Mouse (Mus musculus) right cerebral cortex, postnatal 36 days (tissue): ENCODE results near the gene Wdr83os.

Source experiments
- DNase-seq, 2 experiments: peaks; one replicate each; pipeline ENCODE4 v3.0.0; 2022; ENCODE audit warnings: low spot score in 2 of 2, mixed read lengths in 1 of 2

The Wdr83os gene

DNA sequence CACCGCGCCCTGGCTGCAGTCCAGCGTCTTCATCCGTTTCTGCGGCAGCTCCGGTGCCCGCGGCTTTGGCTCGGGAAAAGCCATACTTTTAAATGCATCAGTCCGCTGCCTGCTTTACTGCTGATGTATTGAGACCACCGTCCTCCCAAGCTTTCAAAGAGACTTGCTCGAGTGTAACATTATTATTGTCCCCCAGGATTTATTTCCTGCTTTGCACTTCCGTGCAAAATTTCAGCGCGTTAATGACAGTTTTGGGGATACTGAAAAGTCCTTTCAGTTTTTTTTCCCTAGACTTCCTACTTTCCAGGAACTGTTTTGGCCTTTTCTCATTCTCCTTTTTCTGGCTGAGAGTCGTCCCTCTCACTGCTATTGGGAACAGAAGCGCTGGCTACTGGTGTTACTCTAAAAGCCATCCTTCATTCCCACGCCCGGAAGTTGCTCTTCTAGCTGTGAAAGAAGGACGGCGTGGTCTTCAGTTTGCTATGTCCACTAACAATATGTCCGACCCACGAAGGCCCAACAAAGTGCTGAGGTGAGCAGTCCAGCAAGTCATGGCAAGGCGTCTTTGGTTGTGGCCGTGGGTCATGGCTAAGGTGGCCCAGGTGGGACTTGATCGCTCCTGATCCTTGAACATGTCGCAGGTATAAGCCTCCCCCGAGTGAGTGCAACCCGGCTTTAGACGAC, at the start of gene Wdr83os:
Wdr83os (plus strand) TSS at position 209 of the 684 bp plus-strand sequence.
- no peak for DNase-seq

DNA sequence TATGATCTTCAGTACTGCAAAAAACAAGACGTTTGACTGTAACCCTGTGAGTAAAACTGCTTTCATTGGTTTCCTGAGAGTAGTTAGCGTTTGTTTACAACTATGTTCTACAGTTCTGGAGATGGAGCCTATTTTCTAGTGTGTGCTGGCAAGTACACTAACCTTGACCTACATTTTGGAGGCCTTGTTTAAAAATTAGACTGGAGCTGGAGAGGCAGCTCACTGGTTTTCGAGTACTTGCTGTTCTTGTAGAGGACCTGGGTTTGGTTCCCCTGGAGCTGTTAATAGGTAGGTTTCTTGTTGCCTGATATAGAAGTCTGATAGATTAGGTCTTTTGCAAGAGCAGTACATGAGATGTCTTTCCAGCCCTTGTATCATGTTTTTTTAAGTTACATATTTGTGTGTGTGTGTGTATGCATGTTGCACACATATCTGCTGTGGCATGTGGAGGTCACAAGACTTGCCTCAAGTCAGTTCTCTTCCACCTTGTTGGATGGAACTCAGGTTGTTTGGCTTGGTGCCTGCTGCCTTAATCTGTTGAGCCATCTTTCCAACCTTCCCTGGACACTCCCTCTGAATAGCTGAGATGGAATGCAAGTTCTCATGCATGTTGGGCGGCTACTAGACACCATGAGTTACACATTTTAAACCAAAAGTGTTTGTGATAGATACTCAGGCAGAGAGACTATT, 47.8 kb upstream of the Wdr83os start:
- no peak for DNase-seq

DNA sequence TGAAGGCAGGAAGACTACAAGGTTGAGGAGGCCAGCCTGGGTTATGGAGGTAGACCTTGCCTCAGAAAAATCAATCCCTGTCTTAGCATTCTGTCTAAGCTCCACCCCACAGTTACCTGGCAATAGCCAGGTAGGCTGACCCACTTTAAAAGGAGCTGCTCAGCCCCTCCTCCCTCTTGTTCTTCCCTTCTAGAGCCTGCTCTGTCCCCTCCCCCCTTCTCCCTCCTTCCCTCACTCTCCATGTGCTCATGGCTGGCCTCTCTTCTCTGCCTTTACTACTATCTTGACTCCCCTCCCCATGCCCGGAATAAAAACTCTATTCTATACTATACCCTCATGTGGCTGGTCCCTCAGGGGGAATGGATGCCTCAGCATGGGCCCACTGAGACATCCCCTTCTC, 46.7 kb upstream of the Wdr83os start:
- no peak for DNase-seq

DNA sequence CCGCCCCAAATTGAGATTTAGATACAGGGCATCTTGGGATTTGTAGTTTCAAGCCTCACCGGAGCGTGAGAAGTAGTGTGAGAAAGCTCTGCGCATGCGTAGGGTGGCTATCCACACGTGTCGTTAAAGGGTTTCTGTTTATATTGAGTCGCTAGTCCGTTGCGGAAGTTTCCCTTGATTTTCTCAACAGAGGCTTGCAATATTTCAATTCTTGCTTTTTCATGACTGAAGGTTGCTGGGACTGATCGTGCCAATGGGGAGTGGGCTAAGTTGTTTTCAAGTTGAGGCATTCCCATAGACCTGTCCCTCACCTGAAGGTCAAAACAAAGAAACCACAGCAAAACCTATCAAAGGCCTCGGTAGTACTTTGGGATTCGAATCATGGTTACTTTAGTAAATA, 45.8 kb upstream of the Wdr83os start:
- peak in 1 of 2 experiments; percentile 37 for DNase-seq

DNA sequence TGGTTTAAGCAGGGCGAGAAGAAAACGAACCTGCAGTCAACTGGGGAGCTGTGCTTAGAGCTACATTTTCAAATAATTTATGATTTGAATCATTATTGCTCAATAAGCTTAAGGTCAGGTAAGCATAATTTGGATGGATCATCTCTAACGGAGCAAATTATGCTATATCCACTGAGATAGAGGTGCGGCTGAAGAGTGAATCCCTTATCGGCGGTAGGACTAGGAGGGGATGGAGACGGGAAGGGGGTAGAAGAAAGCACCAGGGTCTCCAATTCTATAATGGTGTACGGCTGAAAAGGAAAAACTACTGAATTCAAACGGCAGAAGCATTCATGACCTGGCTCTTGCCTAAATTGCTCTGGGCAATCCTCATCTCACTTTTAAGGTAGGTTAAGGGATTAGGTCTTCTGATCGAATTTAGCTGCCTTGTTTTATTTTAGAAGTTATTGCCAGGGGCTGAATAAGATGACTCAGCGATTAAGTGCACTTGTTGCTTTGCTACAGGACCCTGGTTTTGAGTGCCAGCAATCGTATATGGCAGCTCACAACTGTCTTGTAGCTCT, 45.3 kb upstream of the Wdr83os start:
- no peak for DNase-seq

DNA sequence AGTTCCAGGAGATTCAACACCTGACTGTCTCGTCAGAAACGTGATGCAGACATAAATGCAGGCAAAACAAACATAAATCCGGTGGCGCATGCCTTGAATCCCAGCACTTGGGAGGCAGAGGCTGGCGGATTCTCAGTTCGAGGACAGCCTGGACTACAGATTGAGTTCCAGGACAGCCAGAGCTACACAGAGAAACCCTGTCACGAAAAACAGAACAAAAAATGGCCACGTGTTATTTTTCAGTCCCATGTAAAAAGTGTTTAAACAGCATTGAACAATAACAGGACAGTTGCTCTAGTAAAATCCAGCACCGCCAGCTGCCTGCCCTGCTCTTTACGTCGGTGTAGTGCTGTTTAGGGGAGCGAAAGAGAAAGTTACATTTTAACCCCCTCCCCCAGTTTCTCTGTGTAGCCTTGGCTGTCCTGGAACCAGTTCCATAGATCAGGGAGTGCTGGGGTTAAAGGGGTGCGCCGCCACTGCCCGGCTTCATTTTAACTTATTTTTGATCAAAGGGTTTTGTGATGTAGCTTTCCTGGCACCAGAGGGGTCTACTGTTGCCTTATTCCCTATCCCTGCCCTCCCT, 44.7 kb upstream of the Wdr83os start:
- DNase-seq: no peak

DNA sequence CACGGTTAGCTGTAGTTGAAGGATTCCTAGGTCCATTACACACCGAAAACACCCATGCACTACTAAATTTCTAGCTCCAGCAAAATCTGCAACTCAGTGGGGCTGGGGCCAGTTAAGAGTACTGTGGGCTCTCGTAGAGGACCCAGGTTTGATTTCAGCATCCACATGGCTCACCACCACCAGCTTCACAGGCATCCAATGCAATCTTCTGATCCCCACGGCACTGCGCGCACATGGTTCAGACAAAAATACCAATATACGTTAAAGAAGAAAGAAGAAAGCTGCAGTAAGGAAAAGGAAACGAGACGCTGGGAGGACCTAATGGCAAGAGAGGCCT, 44.2 kb upstream of the Wdr83os start:
- DNase-seq: no peak

DNA sequence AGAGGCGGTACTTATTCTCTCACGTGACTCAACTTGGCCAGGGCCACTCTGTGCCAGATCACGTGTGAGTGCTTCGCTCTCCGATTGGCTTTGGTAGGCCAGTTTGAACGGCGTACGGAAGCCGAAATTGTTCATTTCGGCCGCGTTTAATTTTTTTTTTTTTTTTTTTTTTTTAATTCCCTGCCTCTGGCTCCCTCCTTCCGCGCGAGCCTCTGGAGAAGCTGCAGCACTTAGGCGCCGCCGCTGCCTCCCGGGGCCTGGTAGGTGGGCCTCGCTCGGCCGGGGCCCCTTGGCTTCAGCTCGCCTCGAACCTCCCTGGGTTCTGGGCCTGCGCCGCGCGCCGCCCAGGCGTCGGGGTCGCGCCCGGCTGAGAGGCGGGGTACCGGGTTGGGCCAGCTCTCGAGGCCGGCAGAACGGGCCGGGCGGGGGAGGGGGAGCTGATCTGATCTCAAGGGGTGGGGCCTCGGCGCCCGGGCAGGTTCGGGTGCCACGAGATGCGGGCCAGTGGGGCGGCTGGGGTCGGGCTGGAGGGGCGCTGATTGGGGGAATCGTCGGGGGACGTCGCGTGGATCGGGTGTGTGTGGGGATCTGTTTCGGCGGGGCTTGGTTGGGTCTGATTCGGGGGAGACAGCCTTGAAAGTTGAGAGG, 43.7 kb upstream of the Wdr83os start, which contains the start of gene Tnpo2:
Tnpo2 (plus strand) TSS at position 198 of the 648 bp plus-strand sequence.
- peak; percentile 87 to 94 for DNase-seq

DNA sequence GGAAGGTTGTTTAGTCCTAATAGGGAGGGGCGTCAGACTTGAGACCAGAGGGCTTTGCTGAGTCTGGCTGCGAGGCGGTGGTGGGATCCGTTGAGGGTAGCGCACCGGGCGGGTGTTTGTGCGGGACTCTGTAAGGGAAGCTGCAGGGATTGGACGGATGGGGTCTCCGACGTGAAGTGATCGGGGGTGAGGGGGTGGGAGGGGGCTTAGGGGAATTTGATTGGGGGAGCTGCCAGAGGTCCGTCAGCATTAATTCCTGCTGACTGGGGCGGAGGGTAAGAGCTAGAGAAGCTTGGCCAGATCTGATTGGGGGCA, 43.2 kb upstream of the Wdr83os start:
- DNase-seq: no peak

DNA sequence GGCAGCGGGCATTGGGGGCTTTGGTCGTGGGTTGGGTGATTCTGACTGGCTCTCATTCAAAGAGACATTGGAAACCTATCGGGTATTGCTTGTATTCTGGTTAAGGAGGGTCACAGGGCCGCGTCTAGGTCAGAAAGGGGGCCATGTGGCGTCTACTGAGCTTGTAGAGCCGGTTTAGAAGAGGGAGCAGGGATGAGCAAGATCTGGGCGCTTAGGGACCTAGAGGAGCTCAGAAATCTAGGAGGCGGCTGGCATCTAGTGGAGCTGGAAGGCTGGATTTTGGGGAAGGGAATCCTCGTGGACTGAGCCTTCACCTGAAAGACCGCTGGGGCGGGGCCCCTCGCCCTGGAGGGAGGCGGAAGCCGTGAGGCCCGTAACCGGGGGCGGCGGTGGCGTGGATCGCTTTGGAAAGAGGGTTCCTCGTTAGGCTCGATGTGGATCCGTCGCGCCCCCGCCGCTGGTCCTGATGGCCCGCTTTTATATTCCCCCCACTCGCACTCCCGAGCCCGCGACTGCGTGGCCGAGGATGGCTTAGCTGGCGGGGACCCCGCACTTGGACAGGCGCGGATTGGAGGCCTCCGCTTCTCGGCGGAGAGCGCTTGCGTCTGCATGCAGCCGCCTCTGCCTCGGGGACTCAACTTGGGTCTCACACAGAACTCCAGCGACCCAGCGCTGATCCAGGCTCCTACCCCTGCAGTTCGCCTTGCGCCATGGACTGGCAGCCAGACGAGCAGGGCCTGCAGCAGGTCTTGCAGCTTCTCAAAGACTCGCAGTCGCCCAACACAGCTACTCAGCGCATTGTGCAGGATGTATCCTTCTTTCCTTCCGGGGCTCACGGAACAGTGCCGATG, 42.6 kb upstream of the Wdr83os start:
- peak; percentile 53 to 59 for DNase-seq

DNA sequence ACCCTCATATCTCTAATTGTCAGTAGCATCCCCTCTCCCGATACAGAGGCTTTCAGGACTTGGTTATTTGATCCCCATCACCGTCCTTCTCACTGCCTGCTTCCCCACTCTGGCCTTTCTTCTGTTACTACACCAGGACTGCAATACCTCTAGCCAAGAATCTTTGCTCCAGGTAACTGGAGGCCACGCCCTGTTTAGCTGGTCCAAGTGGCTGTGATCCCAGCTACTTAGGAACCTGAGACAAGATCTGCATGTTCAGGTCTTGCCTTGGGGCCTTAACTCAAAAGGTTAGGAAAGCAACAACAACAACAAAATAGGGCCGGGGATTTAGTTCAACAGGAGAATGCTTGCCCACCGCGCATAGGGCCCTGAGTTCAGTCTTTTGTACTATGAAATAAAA, 36.9 kb upstream of the Wdr83os start:
- DNase-seq: no peak

DNA sequence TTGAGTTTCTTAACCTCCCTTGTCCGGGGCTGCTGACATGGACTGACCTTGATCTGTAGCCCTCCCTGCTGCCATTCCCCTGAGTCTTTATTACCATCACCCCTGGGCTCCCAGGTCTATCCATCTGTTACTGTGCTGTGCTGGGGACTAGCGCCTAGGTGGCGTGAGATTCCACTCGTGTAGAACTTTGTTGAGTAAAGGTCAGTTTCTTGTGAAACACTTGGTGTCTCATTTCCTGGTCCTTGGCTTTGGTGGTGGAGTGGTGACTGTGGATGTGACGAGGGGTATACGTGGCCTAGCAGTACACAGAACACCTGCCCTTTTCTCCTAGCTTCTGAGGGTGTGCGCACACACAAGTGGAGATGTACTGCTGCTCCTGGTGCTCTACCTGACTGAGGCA, 23.2 kb upstream of the Wdr83os start:
- no peak for DNase-seq

DNA sequence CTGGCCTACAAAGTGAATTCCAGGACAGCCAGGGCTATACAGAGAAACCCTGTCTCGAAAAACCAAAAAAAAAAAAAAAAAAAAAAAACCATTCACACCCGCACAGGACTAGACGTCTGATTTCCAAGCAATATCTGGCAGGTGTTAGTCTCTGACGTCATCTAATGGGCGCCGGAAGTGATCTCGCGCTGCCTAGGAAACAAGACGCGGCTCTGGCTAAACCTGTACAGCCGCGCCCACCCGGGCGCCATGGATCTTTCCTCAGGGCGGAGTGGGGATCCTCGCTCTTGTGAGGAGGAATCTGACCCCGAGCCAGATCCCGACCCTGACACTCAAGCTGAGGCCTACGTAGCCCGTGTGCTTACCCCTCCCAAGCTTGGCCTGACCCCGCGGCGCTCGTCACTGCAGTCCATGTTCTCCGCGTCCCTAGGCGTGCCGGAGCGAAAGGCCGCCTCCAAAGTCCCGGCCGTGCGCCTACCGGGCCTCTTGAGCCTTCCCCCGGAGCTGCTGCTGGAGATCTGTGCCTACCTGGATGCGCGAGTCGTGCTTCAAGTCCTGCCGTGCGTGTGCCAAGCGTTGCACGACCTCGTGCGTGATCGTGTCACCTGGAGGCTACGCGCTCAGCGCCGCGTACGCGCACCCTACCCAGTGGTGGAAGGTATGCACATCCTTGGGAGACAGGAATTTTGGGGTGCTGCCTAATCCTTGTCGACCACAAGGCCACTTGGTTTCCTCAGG, 20.5 kb upstream of the Wdr83os start, which contains the start of gene Fbxw9:
Fbxw9 (plus strand) TSS at position 177 of the 738 bp plus-strand sequence.
- DNase-seq: peak; percentile 92 to 93

DNA sequence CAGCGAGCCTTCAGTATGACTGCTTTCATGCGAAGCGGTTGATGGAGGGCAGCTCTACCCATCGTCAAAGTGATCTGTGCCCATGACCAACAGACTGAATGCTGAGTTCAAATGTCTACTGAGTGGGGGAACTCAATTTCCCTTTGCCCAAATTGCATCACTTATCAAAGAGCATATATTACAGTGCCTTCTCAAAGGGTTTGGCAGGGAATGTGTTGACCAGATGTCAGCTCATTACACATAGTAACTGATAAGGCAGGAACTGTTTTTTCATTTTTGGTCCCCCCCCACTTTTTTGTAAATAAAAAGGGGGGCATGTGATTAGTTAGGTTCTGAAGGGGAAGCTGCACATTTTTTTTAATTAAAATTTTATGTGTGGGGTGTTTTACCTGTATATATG, 17.9 kb upstream of the Wdr83os start:
- DNase-seq: no peak

DNA sequence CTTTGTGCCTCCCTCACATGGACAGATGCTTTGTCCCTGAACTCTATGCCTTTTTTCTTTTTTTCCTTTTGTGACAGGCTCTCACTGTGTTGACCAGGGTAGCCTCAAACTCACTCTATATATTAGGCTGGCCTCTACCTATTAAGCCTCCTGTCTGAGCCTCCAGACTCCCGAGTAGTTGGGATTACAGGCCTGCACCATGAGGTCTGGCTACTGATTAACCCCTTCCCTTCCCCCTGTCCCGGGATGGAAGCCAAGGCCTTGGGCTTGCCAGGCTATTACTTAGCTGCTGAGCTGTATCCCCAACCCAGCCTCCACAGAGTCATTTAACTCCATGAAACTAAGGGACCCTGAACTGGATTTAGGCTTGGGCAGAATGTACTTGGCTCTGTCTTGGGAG, 15.3 kb upstream of the Wdr83os start:
- DNase-seq: no peak

DNA sequence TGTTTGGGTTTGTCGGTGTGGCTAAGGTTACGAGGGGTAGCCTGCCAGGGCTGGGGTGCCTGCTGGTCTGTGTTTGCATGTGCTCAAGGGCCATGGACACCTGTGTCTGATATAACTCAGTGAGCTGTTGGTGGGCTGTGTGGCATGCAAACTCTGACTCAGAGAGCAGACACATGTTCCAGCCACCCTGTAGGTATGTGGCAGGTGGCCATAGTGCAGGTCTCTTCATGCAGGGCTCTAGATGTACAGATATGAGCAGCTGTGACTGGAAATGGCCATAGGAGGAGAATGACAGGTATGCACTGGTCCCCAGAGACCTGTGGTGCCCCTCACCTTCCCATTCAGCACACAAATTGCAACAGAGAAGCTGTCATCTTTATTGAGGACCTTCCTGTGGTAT, 13.4 kb upstream of the Wdr83os start:
- no peak for DNase-seq

DNA sequence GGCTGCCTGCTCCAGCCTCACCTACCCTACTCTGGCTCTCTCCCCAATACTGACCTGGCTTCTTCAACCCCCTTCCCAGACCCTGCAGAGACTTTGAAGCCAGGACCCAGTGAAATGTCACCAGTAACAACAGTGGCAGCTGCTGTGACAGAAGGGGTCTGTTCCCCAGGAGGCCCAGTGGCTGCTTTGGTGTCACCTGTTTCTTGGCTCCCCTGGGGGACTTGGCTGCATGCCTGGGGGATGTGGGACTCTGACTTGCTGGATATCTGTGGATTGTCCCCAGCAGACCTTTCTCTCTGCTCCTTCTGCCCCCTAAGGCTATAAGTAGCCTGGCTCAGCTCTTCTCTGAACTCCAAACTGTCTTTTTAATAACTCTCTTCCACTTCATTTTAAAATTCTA, 12.6 kb upstream of the Wdr83os start, which contains the start of gene Gm5741:
Gm5741 (minus strand) TSS at position 1 of the 400 bp plus-strand sequence.
- no peak for DNase-seq

DNA sequence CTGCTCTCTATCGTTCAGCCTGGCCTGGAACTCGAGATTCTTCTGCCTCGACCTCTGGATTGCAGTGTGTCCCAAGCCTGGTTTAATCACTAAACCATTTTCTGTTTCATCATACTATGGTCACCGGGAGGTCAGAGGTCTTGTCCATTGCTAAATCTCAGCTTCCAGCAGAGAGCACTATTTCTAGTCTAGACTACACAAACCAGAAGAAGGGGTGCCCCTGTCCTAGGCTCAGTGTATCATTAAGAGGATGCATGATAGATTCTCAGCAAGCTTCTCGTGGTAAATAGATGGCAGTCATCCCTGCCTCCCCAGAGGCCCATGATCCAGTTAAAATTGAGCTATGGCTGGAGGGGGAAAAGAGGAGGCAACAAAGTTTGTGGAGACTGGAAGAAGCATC, 9.5 kb upstream of the Wdr83os start:
- DNase-seq: no peak

DNA sequence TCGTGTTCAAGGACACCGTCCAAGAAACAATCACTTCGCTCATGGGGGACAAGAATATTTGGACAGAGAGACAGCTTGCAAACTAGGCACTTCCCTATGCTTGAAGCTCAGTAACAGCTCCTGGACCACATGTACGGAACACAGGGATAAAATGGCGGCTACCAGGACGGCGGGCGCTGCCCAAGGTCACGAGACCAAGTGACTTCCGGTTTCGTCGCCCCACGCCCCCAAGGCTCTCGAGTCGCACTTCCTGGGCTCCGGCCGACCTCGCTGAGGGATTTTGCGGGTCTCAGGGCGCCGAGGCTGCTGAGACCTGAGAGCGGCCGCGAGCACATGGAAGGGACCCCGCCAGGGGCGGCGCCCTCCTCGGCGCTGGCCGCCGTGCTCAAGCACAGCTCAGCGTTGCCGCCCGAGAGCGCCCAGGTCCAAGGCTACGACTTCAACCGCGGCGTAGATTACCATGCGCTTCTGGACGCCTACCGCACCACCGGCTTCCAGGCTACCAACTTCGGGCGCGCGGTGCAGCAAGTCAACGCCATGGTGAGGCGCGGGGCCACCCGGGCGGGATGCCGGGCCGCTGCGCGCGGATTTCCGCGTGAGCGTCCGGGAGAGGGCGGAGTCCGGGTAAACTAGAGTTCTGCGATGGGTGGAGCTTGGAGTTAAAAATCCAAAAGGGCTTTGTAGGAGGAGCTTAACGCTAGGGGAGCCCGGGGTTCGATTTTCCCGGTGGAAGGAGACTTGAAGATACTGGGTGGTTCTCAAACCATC, 8.8 kb upstream of the Wdr83os start, which contains the start of gene Dhps:
Dhps (plus strand) TSS at position 244 of the 768 bp plus-strand sequence.
- peak; percentile 89 to 94 for DNase-seq
